Mouse (Mus musculus) olfactory bulb, adult 2 months (tissue): ENCODE results near the gene E130308A19Rik.

Experiments
- CTCF ChIP-seq: fragments of 200-500 bp; IDR thresholded peaks from 2 replicates; pipeline ENCODE4 v1.5.1; 2012; ENCODE audit warnings: low read depth, mild to moderate bottlenecking, low read length, moderate library complexity; ENCODE audit not compliant: insufficient read depth
- POLR2A ChIP-seq: fragments of 200-500 bp; IDR thresholded peaks from 2 replicates; pipeline ENCODE4 v1.6.1; 2012; ENCODE audit warnings: mild to moderate bottlenecking, low read depth, low read length, moderate library complexity; ENCODE audit not compliant: insufficient read depth

GRCm38 (mm10) chr4:59728839-59729238 is 102.8 kb downstream of the E130308A19Rik start:
- no peak for TF ChIP-seq POLR2A
- no peak for TF ChIP-seq CTCF
